Mouse (Mus musculus) adrenal gland, postnatal 10 days (tissue): ENCODE data around the gene Abca1. TPM values are rescaled to one million over a fixed set of nuclear protein-coding genes. Genes with fewer than 3 reads are reported as not detected.
A peak's percentile ranks its signal among the peaks of the same experiment; 100 is the strongest.

Experiments
- DNase-seq: peaks from one replicate; pipeline ENCODE4 v3.0.0; 2021; ENCODE audit warnings: mixed read lengths
- total RNA-seq, 2 experiments: library from RNA; stranded (reverse); gene quantifications; 2 replicates each; pipeline ENCODE4 v1.2.3; 2021

Abca1 gene
- total RNA-seq, 2 experiments from 2014 or later = 103 TPM

GRCm38 (mm10) chr4:53085634-53086033, 74.1 kb downstream of the Abca1 start:
- no peak for DNase-seq

DNA sequence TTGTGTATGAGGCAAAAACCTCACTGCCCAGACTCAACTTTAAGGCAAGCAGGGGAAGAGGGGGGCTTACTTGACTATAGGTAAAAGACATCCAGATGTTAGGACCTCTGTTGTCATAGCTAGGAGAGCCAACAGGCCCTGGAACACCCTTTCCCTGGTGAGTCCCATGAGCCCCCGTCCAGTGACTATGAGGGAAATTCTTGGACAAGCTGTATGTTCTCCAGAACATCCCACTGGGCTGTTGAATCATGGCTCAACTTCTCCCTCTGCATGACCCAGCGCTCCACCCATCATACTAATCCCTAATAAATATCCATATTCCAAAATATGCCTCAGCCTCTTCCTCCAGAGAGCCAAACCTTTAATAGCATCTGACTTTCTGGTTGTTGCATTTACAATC, 76.6 kb downstream of the Abca1 start:
- DNase-seq = no peak

- DNase-seq = no peak
Measured at GRCm38 (mm10) chr4:53082451-53082850, 77.2 kb downstream of the Abca1 start.

DNA sequence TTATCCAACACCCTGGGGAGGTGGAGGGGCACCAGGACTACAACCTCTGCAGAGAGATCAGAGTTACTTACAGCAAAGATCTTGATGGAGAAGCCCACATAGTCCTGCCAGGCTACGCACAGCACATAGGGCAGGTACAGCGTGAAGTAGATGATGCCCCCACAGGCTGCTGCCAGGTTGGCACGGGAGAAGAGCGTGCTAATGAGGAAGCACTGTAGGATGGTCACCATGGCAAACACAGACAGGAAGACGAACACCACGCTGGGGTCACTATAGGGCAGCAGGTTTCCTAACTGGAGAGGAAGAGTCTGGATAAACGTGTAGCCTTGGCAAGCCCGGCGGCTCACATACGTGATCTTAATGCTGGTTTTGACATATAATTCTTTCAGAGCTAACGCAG, 77.8 kb downstream of the Abca1 start:
- no peak for DNase-seq

DNA sequence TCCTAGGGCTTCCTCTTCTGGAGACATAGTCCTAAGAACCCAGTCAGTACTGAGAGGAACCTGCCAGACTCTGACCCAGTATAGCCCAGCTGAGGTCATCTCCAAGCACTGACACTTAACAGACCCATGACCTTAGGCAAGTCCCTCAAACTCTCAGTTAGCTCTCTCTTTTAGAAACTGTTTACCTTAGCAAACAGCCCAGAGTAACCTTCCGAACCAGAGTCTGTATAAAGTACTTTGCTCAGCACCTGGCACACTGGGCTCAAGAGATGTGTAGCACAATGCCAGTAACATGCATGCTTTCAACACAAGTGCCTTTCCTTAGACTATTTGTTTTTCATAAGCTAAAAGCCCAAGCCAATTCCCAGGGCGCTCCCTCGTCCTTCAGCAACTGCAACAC, 79.4 kb downstream of the Abca1 start:
- DNase-seq = no peak

DNA sequence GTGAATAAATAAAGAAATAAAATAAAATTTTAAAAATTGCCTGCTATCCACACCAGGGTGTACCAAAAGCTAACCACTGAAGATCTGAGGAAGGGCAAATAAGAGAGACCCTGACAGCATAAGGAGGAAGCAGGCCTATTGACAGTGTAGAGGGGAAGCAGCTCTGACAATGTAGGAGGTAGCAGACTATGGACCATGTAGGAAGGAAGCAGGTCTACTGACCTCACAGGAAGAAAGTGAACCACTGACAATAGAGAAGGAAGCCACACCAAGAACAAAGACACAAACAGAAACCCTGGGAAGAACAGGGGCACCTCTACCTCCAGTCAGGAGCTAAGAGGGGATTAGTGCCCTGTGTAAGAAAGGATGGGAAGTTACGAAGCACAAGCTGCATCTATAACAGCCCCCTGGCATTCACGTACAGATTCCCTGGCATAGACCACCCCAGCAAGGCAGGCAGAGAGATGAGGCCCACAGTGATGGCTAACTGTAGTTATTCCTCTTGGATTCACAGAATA, 80.8 kb downstream of the Abca1 start:
- no peak for DNase-seq

DNA sequence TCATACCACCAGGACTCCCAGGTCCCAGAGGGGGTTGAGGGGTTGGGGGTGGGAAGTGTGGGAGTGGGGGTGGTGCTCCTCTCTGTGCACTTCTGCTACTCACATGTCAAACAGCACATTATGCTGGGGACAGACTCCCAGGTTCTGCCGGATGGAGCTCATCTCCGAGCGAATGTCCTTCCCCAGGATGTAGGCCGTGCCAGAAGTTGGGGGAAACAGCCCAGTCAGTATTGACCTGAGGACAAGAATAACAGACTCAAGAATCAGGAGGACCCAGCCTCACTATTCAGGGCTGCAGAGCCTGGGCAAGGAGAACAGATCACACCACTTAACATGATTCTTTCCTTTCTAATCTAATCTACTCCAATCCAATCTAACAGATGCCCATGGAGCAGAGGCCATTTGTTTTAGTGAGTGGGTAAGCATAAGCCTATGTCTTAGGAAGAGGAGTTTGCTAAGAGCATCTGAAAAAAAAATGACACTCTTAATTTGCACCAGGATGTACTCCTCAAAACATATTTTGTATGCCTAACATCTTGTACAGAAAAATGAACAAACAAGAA, 82.8 kb downstream of the Abca1 start:
- no peak for DNase-seq

GRCm38 (mm10) chr4:53073025-53073424, 86.7 kb downstream of the Abca1 start:
- DNase-seq = no peak

DNA sequence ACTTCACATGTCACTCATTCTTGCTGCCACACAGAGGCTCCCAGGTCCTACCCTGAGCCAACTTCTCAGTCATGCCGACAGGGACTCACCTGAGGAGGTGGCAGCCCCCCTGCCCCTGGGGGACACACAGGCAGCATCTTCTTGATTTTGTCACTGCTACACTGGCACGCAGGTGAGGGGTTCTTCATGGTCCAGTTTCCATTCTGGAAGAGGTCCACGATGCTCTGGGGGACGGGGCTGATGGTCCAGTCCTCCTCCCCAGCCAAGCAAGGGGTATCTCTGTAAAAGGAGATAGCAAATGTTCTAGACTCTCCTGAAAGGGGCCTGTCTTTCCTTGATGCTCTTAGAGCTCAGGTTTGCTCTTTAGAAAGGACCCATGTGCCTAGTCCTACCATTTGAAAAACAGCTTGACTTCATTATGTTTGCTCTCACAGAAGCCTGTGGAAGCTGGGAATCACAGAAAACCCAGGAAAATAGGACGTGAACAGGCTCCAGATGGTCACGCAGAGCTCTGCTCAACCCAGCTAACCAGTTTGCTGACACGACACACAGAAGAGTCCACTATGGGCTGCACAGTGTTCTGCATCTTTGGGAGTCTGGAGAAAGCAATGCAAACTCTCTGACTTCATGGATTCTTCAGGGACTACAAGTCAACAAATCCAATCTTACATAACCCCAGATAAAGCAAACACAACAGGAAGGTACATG, 97.2 kb downstream of the Abca1 start:
- DNase-seq = no peak

DNA sequence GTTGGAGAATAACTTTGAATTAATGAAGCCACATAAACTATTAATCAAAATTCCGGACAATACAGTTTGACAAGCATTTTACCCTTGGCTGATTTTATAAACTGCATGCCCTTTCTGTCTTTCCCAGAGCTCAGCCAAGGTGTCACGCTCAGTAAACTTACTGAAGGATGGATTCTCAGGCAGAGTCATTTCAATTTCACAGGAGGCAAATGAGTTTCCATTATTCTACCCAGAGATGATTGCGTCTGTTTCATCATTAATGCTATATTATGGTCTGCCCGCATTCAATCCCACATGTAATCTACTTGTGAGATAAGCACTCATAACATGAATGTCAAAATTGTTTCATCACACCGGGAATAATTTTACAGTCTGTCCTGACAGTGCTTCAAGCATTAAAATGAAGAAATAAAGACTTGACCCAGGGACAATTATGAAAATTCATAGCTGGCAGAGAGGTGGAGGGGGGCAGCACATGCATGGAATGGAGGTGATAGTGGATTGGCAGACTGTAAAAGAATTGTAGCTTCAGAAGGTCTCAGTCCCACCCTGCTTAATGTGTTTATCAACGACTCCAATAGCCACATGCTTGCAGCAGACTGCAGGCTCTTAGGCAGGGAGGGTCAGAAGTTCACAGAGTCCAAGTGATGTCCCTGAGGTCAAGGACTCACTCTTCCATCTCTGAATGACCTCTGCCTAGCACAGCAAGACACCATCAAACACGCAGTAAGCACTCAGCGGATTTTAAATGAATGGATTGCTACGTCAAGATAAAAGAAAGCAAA, 113.3 kb downstream of the Abca1 start:
- no peak for DNase-seq

GRCm38 (mm10) chr4:53045807-53046206, 113.9 kb downstream of the Abca1 start:
- no peak for DNase-seq

GRCm38 (mm10) chr4:53043819-53044218, 115.9 kb downstream of the Abca1 start:
- DNase-seq = no peak

GRCm38 (mm10) chr4:53030326-53030948, 129.3 kb downstream of the Abca1 start:
- no peak for DNase-seq

DNA sequence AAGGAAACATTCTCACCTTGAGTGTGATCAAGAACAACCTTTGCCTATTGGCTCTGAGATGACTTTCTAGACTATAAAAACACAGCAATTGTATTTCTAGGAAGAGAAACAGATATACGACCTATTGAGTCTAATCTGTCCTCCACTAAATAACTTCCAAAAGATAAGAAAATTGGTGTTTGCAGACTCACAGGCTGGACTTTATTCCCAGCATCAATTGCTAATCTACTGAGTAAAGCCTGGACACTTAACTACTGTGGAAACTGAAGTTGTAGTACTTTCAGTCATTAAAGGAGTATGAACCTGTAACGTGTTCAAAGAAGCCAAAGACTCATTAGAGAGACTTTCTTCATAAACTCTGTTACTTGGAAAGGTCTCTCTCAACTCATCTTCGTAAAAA, 131.9 kb downstream of the Abca1 start:
- DNase-seq = no peak

DNA sequence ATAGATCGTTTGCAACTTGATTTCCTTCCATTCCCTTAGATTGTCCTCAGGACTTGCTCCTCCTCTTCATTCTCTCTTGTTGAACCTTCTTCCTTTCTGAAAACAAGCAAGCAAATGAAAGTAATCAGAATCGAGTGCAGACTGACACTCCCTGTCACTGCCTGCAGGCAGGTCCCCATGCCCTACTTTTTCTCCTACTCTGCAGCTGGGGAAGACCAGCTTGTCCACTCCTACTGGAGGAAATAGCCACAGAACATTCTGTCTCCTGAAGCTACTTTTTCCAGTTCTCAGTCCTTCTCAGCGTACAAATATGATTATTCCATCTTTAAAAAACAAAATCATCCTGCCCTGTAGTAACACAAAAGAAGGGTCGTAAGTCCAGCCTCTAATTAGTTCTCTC, 135.3 kb downstream of the Abca1 start:
- DNase-seq = no peak

DNA sequence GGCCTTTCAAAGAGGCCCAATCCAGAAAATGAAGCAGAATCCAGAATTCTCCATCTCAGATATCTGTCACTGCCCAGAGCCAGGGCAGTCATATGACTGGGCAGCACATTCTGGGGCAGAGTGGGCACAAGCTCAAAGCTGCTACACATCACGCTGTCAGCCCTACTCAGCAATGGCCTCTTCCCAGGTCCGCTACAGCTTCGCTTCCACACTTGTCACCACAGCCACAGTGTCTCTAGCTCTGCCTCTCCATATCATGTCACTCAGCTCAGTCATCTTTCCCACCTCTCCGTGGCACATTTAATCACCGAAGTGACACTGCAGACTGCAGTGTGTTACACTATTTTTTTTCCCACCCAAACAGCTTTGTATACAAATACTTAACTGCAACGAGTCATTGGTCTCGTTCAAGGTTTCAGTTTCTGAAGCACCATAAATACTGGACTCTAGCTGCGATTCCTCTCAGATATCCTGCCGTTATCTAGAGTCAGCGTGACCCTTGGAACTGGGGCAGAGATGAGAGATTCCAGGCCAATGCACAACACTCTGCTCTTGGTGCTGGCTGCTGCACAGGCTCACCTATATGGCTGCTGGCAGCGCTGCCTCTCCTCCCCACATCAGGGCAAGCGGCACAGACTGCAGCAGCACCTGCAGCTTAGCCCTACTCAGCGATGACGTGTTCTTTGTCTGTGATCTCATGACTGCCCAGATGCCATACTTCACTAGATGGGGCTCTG, 136.3 kb downstream of the Abca1 start:
- DNase-seq = no peak

GRCm38 (mm10) chr4:53018392-53018791, 141.3 kb downstream of the Abca1 start:
- DNase-seq = no peak

DNA sequence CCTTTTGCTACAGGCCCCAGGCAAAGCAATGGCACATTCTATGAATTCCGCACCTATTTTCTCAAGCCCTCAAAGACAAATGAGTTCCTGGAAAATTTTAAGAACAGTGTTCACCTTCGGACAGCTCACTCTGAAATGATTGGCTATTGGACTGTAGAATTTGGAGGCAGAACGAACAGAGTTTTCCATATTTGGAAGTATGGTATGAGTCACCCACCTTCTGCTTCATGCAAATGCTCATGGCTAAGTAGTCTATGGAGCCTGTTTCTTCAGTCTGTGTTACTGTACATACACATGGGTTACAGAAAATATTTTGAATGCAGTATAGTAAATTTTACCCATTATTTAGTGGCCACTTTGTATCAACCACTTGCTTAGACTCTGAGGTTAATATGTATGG, 144.7 kb downstream of the Abca1 start:
- no peak for DNase-seq

DNA sequence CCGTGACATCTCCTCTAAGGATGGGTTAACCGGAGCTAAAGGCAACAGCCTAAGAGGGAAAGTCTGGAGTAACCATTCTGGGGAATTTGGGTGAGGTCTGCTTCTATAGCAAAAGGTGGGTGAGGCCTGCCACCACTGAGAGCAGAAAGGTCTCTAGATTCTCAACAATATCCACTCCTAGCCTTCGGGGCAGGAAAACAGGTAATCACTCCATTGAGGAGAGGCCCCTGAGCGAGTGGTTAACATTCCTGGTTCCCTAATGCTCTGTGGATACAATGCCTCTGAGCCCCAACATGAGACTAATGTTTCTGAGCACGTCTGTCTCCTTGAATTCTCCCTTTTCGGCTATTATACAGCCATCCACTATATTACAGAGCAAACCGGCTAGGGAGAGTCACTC, 145.3 kb downstream of the Abca1 start:
- no peak for DNase-seq

DNA sequence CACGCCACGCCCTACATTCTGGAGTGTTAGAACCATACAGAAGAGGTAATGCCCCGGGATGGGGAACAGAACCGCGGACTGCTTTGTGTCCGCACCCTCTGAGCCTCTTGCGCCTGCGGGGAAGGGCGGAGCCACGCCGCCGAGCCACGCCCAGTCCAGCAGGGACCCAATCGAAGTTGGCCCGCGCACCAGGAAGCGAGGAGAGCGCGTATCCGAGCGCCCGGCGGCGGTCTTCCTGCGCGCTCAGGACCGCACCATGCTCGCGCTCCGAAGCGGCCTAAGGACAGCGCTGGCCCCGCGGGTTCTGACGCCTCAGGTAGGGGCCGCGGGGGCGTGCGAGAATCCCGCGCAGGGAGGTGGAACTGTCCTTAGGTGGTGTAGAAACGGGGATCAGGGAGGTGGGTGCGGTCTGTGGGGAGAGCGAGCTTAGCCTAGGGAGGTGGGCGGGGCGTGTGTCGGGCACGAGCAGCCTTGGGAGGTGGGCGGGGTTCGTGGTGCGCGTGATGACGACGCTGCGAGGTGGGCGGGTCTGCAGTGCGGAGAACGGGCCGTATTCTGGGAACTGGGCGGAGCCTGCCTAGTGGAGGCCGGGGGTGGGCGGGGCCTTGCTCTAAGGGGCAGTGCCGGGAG, 147.8 kb downstream of the Abca1 start, which contains the start of gene Nipsnap3b:
Gene Nipsnap3b, plus strand, starts transcription at position 149 of the 630 bp plus-strand sequence.
- peak; percentile 98 for DNase-seq

DNA sequence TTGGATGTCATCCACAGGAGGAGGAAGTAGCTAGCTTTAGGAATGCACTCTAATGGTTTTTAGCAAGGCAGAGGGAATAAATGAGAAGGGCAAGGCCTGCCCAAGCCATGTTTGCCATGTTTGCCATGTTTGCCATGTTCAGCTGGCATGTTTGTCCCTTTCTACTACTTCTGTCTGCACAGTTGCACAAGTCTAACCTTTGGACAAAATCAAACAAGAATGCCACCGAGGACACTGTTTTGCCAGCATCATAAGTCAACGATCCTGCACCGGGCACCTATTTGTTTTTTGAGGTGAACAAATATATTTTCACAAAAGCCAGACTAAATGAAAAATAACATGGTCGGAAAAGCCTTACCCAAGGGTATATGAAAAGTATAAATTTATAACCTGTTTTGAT, 149.8 kb downstream of the Abca1 start:
- DNase-seq = no peak

- DNase-seq = no peak
Measured at GRCm38 (mm10) chr4:53009183-53009582, 150.5 kb downstream of the Abca1 start.
